Mouse (Mus musculus) myocyte (in vitro differentiated cells): ENCODE measurements around the gene Kcnk1.

Experiments
- CEBPB ChIP-seq: IDR thresholded peaks from 2 replicates; pipeline ENCODE4 v1.6.1; 2011; ENCODE audit warnings: mild to moderate bottlenecking, moderate library complexity; ENCODE audit not compliant: poor library complexity, insufficient read depth, severe bottlenecking
- MYOD1 ChIP-seq, 3 experiments: IDR thresholded peaks; one replicate each; pipeline ENCODE4 v1.6.1; 2011; ENCODE audit warnings: control low read depth in 2 of 3, low read depth in 2 of 3, mild to moderate bottlenecking in 2 of 3, moderate library complexity in 1 of 3; ENCODE audit not compliant: insufficient read length in 2 of 3, control insufficient read depth in 1 of 3
- POLR2A ChIP-seq: IDR thresholded peaks from one replicate; pipeline ENCODE4 v1.6.1; 2011; ENCODE audit warnings: low read depth, mild to moderate bottlenecking, control low read depth, moderate library complexity; ENCODE audit not compliant: insufficient read length
- POLR2AphosphoS2 ChIP-seq: IDR thresholded peaks from one replicate; pipeline ENCODE4 v1.6.1; 2011; ENCODE audit warnings: low read depth, control low read depth; ENCODE audit not compliant: insufficient read length
- TCF12 ChIP-seq: IDR thresholded peaks from one replicate; pipeline ENCODE4 v1.6.1; 2011; ENCODE audit warnings: mild to moderate bottlenecking, control low read depth; ENCODE audit not compliant: poor library complexity, insufficient read depth, severe bottlenecking
- USF1 ChIP-seq: IDR thresholded peaks from one replicate; pipeline ENCODE4 v1.6.1; 2011; ENCODE audit warnings: low read depth, mild to moderate bottlenecking, control low read depth, moderate library complexity

DNA sequence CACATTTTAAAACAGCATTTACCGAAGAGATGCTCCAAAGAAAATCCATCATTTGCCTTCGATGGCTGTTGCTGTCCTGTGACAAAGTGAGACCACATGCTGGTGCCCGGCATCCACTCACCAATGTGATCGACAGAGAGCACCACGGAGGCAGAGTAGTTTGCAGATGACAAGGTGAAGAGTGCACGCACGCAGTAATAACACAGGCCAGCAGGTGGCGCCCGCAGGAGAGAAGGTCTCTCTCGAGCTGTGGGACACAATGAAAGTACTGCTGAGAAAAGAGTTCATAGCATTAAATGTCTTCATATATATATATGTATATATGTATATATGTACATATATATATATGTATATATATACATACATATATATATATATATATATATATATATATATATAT, 80.4 kb downstream of the Kcnk1 start:
- TF ChIP-seq CEBPB (no peak), MYOD1 (IDR thresholded peaks at IDR 0.05; ENCODE audit: control insufficient read depth in 1 of 3, insufficient read length in 2 of 3, low read depth in 2 of 3) (no peak), USF1 (no peak), POLR2A (no peak), POLR2AphosphoS2 (no peak), TCF12 (no peak)
